Mouse (Mus musculus): ENCODE data around the gene Cyp2s1. TPM values are rescaled to one million over a fixed set of nuclear protein-coding genes. Genes with fewer than 3 reads are reported as not detected.

Cyp2s1 gene
- polyA plus RNA-seq, 1 experiment from 2014 or later: 1.1 TPM

DNA sequence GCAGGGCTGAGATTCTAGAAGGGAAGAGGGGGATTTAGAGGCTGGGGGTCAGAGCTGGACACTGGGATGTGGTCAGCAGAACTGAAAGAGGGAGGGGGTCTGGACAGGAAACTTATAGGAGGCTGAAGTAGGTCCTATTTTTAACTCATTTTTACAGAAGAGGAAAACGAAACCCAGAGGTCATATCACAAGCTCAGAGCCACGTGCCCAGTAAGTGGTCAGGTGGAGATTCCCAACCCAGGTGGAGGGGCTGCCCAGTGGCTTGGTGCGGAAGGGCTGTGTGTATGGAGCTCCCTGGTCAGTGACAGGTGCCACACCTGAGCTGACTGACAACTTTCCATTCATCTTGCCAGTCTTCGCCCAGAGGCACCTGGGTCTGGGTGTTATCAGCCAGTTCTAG is 29.7 kb downstream of the Cyp2s1 start:
- Histone ChIP-seq H3K36me3 (no peaks in the 10 kb centered on the region), H3K27me3 (ENCODE audit: low read depth, poor library complexity, severe bottlenecking) (peaks cover 7% of the 10 kb centered on the region; the same call in 1 of the 2 replicates), H3K9me3 (replicated peaks) (no peaks in the 10 kb centered on the region), H3K27ac (0 out of 2 replicates have a peak overlapping the region, but pooled peaks have one; percentile 83), H3K4me3 (peak overlapping the region; percentile 68; the same call in 1 of the 2 replicates), H3K4me1 (peaks cover 51% of the 10 kb centered on the region)
- WGBS: 67% methylated on average over 4 of the region's 4 CpGs
- no peak for DNase-seq (ENCODE audit: low spot score)

DNA sequence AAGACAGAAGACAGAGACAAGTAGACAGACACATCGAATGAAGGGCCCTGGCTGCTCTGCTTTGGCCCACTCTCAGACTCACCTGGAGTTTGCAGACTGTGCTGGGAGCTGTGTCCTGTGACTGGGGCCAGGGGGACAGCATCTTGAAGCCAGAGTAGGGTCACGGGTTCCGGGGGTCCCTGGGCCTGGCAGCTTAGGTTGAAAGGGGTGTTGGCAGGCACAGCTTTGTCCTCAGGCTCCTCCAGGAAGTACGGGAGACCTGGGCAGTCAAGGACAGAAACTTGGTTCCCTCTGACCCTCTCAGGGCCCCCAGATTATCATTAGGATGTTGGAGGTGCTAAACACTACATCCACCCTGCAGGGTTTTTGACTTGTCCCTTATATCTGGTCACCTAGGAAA is 31.0 kb downstream of the Cyp2s1 start:
- DNase-seq (ENCODE audit: low spot score): no peak
- H3K9me3 ChIP-seq (replicated peaks): no peaks in the 10 kb centered on the region
- H3K4me1 ChIP-seq: peaks cover 63% of the 10 kb centered on the region
- 67% methylated on average over 4 of the region's 4 CpGs for WGBS
- peaks cover 7% of the 10 kb centered on the region; the same call in 1 of the 2 replicates for H3K27me3 ChIP-seq (ENCODE audit: low read depth, poor library complexity, severe bottlenecking)
- H3K36me3 ChIP-seq: no peaks in the 10 kb centered on the region
- H3K4me3 ChIP-seq: no peak overlapping the region
- no peak overlapping the region for H3K27ac ChIP-seq

DNA sequence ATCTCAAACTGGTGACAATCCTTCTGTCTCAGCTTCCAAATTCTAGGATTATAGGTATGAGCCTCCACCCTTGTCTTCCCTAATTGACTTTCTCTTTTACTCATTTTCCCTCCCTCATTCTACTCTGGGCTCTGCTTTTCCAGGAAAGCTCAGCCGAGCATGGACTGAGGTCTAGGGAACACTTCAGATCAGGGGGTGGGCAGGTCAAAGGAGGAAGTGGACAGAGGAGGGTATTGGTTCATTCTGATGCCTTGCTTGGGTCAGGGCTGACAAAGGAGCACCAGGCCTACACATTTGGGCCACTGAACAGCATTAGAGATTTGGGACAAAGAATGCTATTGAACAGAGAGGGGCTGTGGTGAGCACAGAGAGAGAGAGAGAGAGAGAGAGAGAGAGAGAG is 31.9 kb downstream of the Cyp2s1 start:
- H3K27ac ChIP-seq: no peak overlapping the region
- 57% methylated on average over 1 of the region's 1 CpGs for WGBS
- no peaks in the 10 kb centered on the region for H3K9me3 ChIP-seq (replicated peaks)
- H3K27me3 ChIP-seq (ENCODE audit: low read depth, poor library complexity, severe bottlenecking): peaks cover 7% of the 10 kb centered on the region; the same call in 1 of the 2 replicates
- DNase-seq (ENCODE audit: low spot score): no peak
- no peaks in the 10 kb centered on the region for H3K36me3 ChIP-seq
- H3K4me1 ChIP-seq: peaks cover 60% of the 10 kb centered on the region
- H3K4me3 ChIP-seq: no peak overlapping the region

DNA sequence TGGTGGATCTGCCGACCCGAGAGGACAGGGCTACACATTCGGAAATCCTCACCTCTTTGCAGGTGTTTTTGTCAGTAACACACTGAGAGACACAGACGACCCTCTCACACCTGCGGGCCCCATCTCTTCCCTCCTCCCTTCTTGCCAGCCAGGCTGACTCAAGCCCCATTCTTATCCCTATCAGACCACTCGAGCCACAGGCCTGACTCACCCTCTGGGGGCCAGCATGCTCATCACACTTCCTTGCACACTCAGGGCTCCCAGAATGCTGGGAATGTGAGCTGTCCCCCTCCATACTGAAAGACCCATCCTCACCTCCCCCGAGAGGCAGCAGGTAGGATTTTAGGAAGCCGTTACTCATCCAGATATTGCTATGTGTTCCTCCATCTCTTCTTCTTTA is 33.0 kb downstream of the Cyp2s1 start:
- WGBS: 59% methylated on average over 8 of the region's 8 CpGs
- peaks cover 7% of the 10 kb centered on the region; the same call in 1 of the 2 replicates for H3K27me3 ChIP-seq (ENCODE audit: low read depth, poor library complexity, severe bottlenecking)
- H3K4me3 ChIP-seq: no peak overlapping the region
- no peaks in the 10 kb centered on the region for H3K36me3 ChIP-seq
- no peak for DNase-seq (ENCODE audit: low spot score)
- H3K9me3 ChIP-seq (replicated peaks): no peaks in the 10 kb centered on the region
- H3K27ac ChIP-seq: no peak overlapping the region
- H3K4me1 ChIP-seq: peaks cover 49% of the 10 kb centered on the region

DNA sequence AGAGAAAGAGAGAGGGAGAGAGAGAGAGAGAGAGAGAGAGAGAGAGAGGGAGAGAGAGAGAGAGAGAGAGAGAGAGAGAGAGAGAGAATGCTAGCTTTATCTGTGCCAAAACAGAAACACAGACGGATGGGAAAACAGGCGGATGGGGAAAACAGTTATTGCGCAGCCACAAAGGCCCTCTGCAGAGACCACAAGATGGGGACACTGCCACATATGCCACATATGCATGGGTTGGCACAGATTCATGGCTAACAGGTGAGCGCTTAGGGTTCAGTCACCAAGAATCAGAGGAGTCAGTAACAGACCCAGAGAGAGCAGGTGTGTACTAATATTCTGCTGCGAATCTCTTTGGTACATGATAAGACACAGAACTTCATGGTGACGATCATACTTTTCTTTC is 34.0 kb downstream of the Cyp2s1 start:
- WGBS: 85% methylated on average over 6 of the region's 6 CpGs
- peaks cover 9% of the 10 kb centered on the region for H3K36me3 ChIP-seq
- H3K4me3 ChIP-seq: no peak overlapping the region
- H3K27ac ChIP-seq: peak overlapping the region; percentile 16; the same call in 1 of the 2 replicates
- H3K4me1 ChIP-seq: peaks cover 39% of the 10 kb centered on the region
- no peaks in the 10 kb centered on the region for H3K9me3 ChIP-seq (replicated peaks)
- H3K27me3 ChIP-seq (ENCODE audit: low read depth, poor library complexity, severe bottlenecking): peaks cover 7% of the 10 kb centered on the region; the same call in 1 of the 2 replicates
- DNase-seq (ENCODE audit: low spot score): no peak

DNA sequence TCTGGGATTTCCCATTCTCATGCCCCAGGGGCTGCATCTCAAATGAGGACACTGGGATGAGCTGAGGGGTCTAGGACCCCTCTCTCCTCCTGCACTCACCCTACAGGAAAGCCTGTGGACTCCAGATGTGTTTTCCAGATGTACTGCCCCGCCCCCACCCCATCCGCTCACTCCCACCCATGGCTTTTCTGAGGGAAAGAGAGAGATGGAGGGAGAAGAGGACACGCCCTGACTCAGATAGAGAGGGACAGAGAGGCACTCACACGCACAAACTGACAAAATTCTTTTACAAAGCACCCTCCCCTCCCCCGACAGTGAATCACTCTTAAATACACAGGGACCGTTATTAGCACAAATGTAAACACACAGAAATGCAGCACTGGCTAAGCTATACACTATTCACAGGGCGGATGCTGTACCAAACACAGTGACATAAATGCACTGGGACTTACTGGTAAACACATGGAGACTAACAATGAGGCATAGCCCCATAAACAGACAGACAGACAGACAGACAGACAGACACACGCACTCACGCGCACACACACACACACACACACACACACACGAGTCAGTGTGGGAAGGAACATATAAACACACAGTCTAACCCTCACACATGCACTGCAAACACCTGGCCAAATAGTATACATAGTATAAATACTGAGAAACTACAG is 34.6 kb downstream of the Cyp2s1 start:
- 41% methylated on average over 11 of the region's 11 CpGs for WGBS
- peak; percentile 57 for DNase-seq (ENCODE audit: low spot score)
- peaks cover 1% of the 10 kb centered on the region; the same call in 1 of the 2 replicates for H3K27me3 ChIP-seq (ENCODE audit: low read depth, poor library complexity, severe bottlenecking)
- peaks cover 32% of the 10 kb centered on the region for H3K4me1 ChIP-seq
- H3K36me3 ChIP-seq: peaks cover 16% of the 10 kb centered on the region
- H3K27ac ChIP-seq: peak overlapping the region; percentile 90
- H3K4me3 ChIP-seq: peak overlapping the region; percentile 54
- no peaks in the 10 kb centered on the region for H3K9me3 ChIP-seq (replicated peaks)

DNA sequence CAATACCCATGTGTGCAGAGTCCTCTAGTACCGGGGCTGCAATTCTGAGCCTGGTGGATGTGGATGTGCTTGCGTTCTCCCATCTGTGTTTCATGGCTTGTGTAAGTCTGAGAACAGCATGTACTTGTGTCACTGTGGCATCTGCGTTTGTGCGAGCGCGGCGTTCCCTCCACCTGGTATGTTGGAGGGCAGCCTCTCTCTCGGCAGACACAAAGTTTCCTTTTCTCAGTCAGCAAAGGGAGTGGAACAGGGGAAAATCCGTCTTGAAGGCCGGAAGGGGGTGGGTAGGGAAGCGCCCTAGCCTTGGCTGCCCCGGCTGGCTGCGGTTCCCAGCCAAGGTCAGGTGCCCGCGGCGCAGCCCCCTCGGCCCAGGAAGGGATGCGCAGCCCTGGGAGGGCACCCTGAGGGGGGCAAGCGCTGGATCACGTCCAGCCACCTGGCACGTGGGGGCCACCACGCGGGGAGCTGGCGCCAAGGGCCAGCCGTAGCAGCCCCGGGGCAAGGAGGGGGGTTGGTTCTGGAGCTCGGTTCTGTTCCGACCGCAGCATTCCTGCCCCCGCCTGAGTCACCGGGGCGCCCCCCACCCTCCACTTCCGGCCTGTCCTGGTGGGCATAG is 35.3 kb downstream of the Cyp2s1 start:
- H3K4me1 ChIP-seq: peaks cover 28% of the 10 kb centered on the region
- H3K9me3 ChIP-seq (replicated peaks): no peaks in the 10 kb centered on the region
- peak; percentile 44 for DNase-seq (ENCODE audit: low spot score)
- H3K36me3 ChIP-seq: peaks cover 22% of the 10 kb centered on the region
- H3K27ac ChIP-seq: peak overlapping the region; percentile 90
- peak overlapping the region; percentile 54 for H3K4me3 ChIP-seq
- WGBS: 10% methylated on average over 33 of the region's 33 CpGs
- no peaks in the 10 kb centered on the region for H3K27me3 ChIP-seq (ENCODE audit: low read depth, poor library complexity, severe bottlenecking)

DNA sequence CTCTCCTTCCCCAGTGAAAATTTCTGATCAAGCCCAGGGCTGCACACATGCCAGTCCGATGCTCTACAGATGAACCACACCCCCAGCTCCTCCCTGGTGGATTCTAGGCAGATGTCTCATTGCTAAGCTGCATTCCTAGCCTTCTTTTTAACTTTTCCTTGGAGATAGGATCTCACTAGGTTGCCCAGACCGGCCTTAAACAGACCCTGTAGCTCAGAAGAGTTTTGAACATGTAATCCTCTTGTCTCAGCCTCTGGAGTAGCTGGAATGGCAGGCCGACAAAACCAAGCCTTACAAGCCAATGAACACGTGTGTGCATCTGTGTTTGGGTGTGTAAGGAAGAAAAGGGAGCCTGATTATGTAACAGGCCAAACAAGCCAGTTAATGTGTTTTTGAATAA is 36.0 kb downstream of the Cyp2s1 start:
- H3K4me3 ChIP-seq: no peak overlapping the region
- no peaks in the 10 kb centered on the region for H3K9me3 ChIP-seq (replicated peaks)
- H3K27ac ChIP-seq: peak overlapping the region; percentile 90; the same call in 1 of the 2 replicates
- 68% methylated on average over 4 of the region's 4 CpGs for WGBS
- H3K4me1 ChIP-seq: peaks cover 27% of the 10 kb centered on the region
- H3K27me3 ChIP-seq (ENCODE audit: low read depth, poor library complexity, severe bottlenecking): no peaks in the 10 kb centered on the region
- peaks cover 26% of the 10 kb centered on the region for H3K36me3 ChIP-seq
- no peak for DNase-seq (ENCODE audit: low spot score)

DNA sequence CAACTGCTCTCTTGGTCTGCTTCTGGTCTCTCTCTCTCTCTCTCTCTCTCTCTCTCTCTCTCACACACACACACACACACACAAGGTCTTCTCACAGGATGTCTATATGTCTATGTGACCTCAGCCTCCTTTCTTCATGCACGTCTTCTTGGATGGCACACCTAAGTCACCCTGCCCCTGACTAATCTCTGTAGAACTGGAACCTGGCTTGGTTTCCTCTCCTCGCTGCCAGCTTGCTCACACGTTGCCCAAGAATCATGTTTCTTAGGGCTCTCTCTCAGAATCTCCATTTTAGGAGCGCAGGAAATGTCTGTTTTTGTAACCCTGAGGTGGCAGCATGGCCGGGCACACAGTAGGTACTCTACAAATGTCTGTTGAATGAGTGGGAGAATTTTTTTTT is 36.7 kb downstream of the Cyp2s1 start:
- no peaks in the 10 kb centered on the region for H3K9me3 ChIP-seq (replicated peaks)
- WGBS: 92% methylated on average over 5 of the region's 5 CpGs
- H3K4me3 ChIP-seq: no peak overlapping the region
- H3K27ac ChIP-seq: no peak overlapping the region
- peaks cover 26% of the 10 kb centered on the region for H3K36me3 ChIP-seq
- no peak for DNase-seq (ENCODE audit: low spot score)
- no peaks in the 10 kb centered on the region for H3K27me3 ChIP-seq (ENCODE audit: low read depth, poor library complexity, severe bottlenecking)
- peaks cover 25% of the 10 kb centered on the region for H3K4me1 ChIP-seq

DNA sequence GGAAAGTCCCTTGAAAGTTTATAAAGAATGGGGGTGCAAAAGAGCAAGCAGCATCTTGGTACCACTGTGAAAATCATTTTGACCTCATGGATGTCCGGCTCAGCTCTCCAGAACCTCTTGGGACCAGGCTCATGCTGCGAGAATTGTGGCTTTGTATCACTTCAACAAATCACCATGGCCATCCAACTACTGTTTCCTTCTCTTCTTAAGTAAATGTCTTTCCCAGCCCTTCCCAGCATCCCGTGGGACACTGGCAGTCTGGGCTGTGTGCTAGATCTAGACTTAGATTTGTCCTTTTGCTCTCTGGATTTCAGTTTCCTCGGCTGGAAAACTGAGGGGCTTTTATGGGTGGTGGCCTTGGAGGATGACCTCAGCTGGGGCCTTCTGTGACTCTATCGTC is 48.5 kb downstream of the Cyp2s1 start:
- DNase-seq (ENCODE audit: low spot score): no peak
- Histone ChIP-seq H3K4me1 (peaks cover 8% of the 10 kb centered on the region), H3K27ac (no peak overlapping the region), H3K36me3 (peaks cover 57% of the 10 kb centered on the region), H3K9me3 (replicated peaks) (no peaks in the 10 kb centered on the region), H3K4me3 (no peak overlapping the region), H3K27me3 (ENCODE audit: low read depth, poor library complexity, severe bottlenecking) (no peaks in the 10 kb centered on the region)
- 90% methylated on average over 5 of the region's 5 CpGs for WGBS

DNA sequence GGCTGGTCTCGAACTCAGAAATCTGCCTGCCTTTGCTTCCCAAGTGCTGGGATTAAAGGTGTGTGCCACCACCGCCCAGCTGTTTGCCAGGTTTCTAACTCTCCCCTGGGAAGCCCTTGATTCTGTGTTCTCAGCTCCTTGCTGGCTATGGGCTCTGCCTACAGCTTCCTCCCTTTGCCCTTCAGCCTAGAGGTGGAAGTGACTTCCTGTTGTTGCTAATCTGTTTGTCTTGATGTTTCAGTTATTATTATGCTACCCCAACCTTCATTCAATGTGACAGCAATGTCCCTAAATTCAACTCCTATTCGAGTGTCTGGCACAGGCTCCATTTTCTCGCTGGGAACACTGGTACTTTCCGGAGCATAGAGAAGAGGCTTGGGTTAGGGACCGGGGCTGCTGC is 50.6 kb downstream of the Cyp2s1 start:
- H3K4me3 ChIP-seq: no peak overlapping the region
- H3K4me1 ChIP-seq: peaks cover 8% of the 10 kb centered on the region
- H3K9me3 ChIP-seq (replicated peaks): no peaks in the 10 kb centered on the region
- DNase-seq (ENCODE audit: low spot score): no peak
- WGBS: 87% methylated on average over 6 of the region's 6 CpGs
- H3K27ac ChIP-seq: no peak overlapping the region
- peaks cover 56% of the 10 kb centered on the region for H3K36me3 ChIP-seq
- H3K27me3 ChIP-seq (ENCODE audit: low read depth, poor library complexity, severe bottlenecking): no peaks in the 10 kb centered on the region

DNA sequence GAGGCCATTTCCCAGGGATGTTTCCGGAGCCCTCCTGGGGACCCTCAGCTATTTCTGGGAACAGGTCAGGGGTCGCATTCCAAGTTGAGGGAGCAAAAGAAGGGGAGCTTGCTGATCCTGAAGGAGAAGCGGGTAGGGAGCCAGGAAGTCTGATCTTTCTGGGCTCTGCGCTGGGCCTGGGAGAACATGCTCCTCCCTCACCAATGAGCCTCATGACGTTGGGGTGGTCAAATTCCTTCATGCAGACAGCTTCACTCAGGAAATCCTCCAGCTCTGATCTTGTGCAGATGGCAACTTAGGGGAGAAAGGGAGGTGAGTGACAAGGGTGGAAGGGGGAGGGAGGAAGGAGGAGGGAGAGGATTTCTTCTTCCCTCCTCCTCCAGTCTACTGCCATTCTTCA is 52.5 kb downstream of the Cyp2s1 start:
- H3K9me3 ChIP-seq (replicated peaks): no peaks in the 10 kb centered on the region
- 60% methylated on average over 5 of the region's 5 CpGs for WGBS
- H3K27me3 ChIP-seq (ENCODE audit: low read depth, poor library complexity, severe bottlenecking): no peaks in the 10 kb centered on the region
- no peak overlapping the region for H3K4me3 ChIP-seq
- DNase-seq (ENCODE audit: low spot score): no peak
- H3K4me1 ChIP-seq: peaks cover 8% of the 10 kb centered on the region
- peaks cover 53% of the 10 kb centered on the region for H3K36me3 ChIP-seq
- peak overlapping the region; percentile 32; the same call in 1 of the 2 replicates for H3K27ac ChIP-seq

DNA sequence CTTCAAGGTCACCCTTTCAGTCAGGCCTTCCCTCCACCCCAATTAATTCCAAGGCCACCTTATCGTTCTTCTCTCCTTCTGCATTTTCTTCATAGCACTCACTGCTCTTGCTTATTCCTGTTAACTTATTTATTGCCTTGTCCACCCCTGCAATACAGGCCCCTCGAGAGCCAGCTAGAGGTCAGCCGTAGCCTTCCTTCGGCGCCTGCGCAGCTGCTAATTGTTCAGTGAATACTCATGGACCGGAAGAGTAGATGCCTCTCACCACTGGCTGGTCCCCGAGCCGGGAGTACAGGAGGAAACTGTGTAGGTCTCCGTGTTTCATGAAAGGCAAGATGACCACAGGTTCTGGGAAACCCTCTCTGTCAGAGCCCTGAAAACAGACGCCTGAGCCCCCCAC is 53.0 kb downstream of the Cyp2s1 start:
- no peaks in the 10 kb centered on the region for H3K9me3 ChIP-seq (replicated peaks)
- peaks cover 8% of the 10 kb centered on the region for H3K4me1 ChIP-seq
- DNase-seq (ENCODE audit: low spot score): no peak
- WGBS: 73% methylated on average over 11 of the region's 11 CpGs
- H3K36me3 ChIP-seq: peaks cover 51% of the 10 kb centered on the region
- H3K4me3 ChIP-seq: no peak overlapping the region
- H3K27ac ChIP-seq: peak overlapping the region; percentile 32; the same call in 1 of the 2 replicates
- no peaks in the 10 kb centered on the region for H3K27me3 ChIP-seq (ENCODE audit: low read depth, poor library complexity, severe bottlenecking)
